Mouse (Mus musculus) large intestine, adult 2 months (tissue): ENCODE data around the gene 1810046K07Rik. TPM values are rescaled to one million over a fixed set of nuclear protein-coding genes. Genes with fewer than 3 reads are reported as not detected.

Experiments used
- DNase-seq: peaks from one replicate; pipeline ENCODE4 v3.0.0-alpha.2; 2012; ENCODE audit warnings: low read depth, low spot score
- WGBS: fragments of 180-500 bp; shearing (Covaris S2); methylation state at CpG from one replicate; pipeline ENCODE4 v1.1.7; 2018; 5-methylcytosine and 5-hydroxymethylcytosine counted together
- polyA plus RNA-seq: library from polyadenylated mRNA; depleted of rRNA; stranded (reverse); fragments of >200 nt; gene quantifications from 2 replicates; pipeline ENCODE4 v1.2.3, GENCODE M21; 2012; rRNA removed

1810046K07Rik gene
- 3.7 and 15.2 TPM in 2 replicates for polyA plus RNA-seq

DNA sequence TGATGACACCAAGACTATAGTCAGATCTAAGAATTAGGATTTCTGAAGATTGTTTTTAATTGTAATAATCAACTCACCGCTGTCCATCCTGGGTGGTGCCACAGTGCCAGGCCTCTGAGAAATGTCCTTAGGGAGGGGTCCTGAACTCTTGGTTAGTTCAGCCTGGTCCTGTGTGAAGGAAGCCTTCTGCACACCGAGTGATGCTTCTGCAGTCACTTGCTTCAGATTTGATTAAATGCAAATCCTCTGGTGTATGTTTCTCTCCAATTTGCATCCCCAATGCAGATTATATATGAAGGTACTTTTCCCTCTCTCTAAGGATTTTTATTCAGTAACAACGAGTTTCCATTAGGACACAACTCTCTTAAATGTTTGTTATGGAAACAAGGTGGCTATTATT is at the start of gene 1810046K07Rik:
Gene 1810046K07Rik (minus strand): TSS at position 187 of the 400 bp plus-strand sequence.
- 85% methylated on average over 3 of the region's 3 CpGs for WGBS
- no peak for DNase-seq

DNA sequence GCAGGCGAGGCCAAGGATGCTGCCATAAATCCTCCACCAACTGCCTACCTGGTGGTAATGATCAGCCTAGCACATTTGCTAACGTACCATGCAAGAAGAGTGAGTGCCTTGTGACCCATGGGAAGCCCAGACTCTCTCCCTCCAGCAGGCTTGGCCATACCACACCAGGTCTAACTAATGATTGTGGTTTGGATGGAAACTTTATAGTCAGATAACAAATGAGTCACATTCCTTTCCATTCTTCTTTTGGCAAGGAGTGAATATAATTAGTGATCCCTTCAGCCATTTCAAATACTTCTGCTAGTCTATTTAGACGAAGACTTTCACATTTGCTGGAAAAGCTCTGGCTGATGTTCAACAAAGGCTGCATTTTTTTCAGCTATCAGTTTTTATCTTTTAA is 40.8 kb upstream of the 1810046K07Rik start:
- 48% methylated on average over 3 of the region's 3 CpGs for whole genome bisulfite sequencing
- DNase-seq: no peak

DNA sequence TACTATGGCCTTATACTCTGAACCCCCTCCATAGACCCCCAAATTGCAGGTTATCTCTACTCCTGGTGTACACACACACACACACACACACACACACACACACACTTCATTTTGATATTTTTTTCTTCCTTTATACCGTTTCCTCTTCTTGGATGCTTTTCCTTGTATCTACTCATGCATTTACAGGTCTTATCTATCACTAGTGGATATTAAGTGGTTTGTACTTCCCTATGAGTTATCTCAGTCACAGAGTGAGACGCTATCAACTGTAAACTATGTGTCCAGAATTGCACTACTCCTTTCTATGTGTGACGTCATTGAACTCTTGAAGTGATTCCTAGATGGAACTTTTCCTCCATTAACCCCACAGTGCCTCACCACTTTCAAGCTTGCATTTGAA is 38.4 kb upstream of the 1810046K07Rik start:
- 71% methylated on average over 3 of the region's 3 CpGs for WGBS
- no peak for DNase-seq

DNA sequence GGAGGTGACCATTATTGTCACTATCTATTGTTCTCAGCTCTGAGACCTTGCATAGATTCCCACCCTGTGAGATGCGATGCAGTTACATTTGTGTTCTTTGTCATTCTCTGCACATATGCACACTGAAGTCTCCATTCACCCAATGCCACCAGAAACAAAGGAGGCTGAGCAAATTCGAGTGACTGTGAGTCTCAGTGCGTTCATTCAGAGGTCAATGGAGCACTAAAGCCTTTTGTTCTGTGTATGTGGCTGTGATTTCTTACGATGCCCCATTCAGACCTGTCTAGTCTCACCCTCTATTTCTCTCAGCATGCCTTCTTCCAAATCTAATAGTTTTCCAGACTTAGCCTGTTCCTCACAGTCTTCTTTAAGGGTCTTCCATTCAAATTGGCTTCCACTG is 35.3 kb upstream of the 1810046K07Rik start:
- 77% methylated on average over 4 of the region's 4 CpGs for WGBS

DNA sequence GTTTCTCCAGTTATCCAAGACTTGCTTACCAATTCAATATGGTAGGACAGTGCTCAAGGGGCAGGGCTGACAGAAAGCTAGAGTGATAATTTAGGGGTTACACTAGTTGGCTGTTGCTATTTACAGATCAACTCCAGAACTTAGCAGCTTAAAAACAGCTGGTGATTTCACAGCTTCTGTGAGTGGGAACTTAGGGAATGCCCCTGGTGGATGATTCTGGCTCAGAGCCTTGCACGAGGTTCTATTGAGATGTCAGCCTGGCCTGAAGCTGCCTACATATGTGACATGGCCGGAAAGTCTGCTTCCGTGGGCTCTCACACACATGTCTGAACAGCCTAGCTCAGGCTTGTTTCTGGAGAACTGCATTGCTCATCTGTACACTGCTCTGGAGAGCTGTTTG is 24.8 kb upstream of the 1810046K07Rik start:
- 73% methylated on average over 3 of the region's 3 CpGs for WGBS
- DNase-seq: no peak

More for the DNA sequence above, 35.3 kb upstream of the 1810046K07Rik start:
- DNase-seq: no peak

DNA sequence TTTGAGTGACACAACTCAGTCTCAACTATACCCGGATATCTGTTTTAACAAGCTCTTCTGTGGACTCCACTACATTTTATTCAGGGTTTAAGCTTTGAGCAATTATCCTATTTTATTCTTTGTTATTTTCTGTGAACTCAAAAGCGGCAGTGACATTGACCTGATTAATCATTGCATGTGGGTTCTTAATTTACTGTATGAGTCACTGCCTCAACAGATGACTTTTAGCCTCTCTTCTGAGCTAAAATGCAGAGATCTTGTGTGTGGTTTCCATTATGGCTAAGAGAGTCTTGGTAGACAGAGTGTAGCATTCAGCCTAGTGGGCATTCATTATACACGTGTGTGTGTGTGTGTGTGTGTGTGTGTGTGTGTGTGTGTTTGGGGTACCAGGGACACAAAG is 24.2 kb upstream of the 1810046K07Rik start:
- DNase-seq: no peak
- 85% methylated on average over 3 of the region's 3 CpGs for WGBS

DNA sequence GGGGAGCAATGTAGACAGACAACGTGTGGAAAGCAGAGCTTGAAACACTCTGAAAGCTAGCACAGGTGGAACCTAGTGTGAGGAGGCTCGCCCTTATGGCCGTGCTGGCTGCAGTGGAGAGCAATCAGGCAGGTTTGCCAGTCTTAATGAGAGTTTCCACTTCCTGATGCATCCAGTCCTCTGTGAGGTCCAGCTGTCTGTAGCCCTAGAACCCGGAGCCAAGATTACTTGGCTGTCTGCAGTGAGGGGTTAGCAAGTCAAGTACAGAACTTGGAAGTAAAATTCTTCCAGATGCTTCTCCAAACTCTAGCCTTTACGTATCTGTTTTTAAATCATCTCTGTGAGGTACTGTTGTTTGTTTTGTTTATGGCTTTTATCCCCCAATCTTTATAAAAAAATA is 20.7 kb upstream of the 1810046K07Rik start:
- WGBS: 39% methylated on average over 5 of the region's 5 CpGs

DNA sequence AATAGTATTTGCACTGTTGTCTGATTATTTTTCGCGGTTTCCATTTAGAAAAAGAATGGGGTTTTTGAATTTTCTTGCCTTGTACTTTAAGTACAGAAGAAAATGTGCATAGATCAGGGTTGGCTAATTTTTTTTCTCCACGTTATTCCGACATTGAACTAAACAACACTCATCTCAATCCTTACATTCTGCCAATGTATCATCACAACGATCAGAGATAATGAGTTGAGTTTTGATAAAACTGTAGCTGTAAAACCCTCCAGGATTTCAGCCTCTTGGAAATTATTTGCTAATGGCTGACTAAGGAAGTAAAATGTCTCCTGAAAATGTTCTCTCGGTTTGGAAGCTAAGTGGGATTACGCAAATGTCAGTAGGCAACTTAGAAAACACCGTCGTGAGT is 17.1 kb upstream of the 1810046K07Rik start:
- WGBS: 86% methylated on average over 9 of the region's 9 CpGs
- DNase-seq: no peak

More for the DNA sequence above, 20.7 kb upstream of the 1810046K07Rik start:
- no peak for DNase-seq

DNA sequence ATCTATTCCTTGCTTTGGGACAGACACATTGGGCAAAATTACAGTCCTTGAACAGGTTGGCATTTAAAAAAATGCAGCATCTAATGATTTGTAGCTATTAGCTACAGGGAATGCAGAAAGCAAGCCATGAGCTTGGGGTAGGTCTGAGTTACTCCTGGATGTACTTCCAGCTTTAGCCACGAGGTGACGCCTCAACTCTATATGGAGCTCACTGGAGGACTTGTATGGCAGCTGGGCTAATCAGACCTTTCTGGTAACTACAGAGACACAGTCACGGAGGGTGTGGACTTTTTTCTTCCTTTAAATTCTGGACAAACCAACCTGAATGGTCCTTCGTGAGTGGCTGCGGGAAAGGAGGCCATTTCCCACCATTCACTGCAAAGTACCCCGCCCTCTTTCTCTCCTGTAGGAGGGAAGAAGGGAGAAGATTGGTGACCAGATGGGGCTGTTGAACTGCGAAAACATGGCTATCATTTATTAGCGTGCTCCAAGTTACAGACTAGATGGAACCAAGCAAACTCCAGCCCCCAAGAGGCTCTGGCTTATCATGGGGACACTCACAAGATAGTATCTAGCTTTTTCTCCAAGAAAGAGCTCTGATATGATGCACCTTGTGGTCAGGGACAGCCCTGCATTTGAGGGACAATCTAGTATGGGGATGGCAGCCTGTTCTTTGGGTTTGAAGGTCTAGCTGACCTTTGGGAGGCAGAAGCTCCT is 6.7 kb upstream of the 1810046K07Rik start:
- DNase-seq: peak; percentile 62
- WGBS: 16% methylated on average over 8 of the region's 8 CpGs

DNA sequence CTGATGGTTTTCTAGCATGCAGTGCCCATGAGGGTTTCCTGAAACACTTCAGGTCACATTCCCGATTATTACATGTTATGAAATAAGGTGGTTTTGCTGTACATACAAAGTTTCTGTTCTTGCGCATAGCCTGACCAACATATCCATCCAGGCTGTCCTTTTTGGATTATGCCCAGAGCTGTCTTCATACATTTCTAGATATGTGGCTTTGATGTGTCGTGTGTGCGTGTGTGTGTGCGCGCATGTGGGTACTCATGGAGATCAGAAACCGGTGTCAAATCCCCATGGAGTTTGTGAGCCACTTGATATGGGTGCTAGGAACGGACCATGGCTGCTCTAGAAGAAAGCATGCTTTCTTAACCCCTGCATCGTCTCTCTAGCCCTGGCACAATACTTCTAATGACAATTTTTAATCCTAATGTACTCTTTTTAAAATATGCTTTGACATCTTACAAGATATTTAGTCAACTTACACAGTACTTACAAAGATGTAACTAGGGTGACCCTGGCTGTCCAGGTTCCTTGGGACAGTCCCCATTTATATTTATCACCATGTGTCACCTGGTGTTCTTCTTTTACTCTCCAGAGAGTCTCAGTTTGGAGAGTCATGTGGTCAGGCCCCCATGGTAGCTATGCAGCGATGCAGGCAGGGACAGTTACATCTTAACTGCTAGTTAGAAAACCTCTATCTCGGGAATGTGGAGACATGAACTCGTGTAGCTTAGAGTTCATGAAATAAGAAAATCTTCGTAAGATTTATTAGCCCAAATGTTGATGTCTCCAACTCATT is 2.9 kb upstream of the 1810046K07Rik start:
- DNase-seq: no peak
- WGBS: 90% methylated on average over 13 of the region's 13 CpGs

DNA sequence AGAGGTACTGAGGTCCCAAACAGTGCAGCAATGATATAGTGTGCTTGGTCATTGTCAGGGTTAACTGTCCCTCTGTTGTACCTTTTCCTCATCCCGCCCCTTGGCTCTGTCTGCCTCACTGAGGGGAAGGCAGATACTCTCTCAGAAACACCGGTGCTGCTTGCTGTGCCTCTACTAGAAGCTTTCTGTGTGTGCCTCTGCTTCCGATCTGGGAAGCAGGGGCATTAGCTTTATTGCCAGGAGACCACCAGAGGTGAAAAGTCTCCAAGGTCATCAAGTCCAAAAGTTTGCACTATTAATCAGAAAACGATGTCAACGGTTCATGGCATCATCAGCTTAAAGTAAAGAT is 1.2 kb downstream of the 1810046K07Rik start:
- 87% methylated on average over 5 of the region's 5 CpGs for WGBS
- no peak for DNase-seq

DNA sequence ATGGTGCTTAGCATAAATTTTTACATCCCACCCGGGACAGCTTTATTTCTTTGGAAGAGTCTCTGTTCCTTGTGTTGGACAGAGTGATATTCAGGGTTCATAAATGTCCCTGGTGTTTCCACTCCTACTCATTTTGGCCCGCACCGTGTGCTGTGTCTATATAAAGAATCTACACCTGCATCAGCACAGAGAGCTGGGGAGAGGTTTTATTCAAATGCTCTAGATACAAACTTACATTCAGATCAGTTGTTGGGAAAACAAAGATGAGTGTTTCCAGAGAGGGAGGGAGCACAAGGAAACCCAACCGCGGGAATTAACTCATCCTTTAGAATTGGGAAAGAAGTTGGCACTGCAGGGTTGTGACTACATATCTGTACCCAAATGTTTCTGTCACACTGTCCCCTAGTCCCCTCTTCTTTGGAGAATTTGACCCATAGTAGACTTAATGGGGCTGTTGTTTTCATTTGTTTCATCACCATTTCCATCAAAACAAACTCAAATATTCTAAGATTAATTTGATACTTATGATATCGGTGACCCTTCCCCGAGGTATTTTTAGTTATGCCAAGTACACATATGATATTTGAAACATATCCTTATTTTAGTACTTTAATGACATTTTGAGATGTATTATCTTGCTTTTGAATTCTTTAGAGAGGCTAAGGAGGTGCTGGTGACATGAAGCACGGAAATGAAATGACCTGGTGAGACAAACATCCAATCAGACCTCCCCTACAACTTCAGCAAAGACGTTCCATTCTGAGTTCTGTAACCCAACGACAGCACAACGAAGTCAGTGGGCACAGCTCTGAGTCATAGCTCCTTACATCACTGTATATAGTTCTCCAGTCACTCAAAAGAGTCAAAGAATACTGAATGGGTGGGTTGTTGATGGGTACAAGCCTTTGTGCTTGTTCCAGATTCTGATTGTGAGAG is 1.8 kb downstream of the 1810046K07Rik start:
- no peak for DNase-seq
- WGBS: 82% methylated on average over 11 of the region's 11 CpGs

DNA sequence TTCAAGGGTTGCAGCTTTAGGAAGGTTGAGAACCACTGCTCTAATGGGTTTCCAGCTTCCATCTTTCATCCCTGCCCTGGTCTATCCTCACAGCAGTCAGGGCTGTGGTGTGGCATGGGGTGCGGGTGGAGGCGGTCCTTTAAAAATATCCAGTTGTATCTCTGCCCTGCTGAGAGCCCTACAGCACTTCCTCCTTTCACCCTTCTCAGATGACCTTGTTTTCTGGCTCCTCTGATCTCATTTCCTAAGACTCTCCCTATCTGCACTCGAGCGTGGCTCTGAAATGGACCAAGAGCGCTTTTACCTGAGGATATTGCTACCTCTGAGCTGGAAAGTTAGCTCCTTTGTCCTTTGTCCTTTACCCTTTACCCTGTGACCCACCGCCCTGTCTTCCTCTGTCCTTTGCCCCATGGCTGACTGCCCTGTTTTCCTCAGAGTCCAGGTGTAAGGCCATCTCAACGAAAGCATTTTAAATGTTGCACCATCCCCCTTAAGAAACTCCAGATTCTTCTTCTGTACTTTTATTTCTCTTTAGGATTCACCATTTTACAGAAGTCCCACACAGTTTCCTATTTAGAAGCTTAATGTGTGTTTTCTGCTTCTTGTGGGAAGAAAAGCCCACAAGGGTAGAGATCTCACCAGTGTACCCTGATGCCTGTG is 4.2 kb downstream of the 1810046K07Rik start:
- DNase-seq: no peak
- 84% methylated on average over 7 of the region's 7 CpGs for WGBS

DNA sequence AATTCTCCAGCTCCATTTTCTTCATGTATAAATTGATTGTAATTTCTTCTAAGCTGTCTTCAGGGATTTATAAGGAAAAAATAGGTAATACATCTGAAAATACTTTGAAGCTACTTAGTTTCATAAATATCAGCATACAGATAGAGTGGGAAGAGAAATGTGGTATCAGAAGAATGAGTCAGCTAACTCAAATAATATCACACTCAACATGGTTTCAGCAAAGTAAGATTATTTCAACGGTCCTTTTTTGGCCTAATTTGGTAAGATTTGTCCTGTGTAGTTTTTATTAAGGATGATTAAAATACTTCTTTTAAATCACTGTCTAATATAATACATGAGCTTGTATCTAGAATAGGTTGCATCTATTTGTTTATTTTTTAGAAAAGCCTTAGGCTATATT is 8.6 kb downstream of the 1810046K07Rik start:
- WGBS: 82% methylated on average over 1 of the region's 1 CpGs
- DNase-seq: no peak

DNA sequence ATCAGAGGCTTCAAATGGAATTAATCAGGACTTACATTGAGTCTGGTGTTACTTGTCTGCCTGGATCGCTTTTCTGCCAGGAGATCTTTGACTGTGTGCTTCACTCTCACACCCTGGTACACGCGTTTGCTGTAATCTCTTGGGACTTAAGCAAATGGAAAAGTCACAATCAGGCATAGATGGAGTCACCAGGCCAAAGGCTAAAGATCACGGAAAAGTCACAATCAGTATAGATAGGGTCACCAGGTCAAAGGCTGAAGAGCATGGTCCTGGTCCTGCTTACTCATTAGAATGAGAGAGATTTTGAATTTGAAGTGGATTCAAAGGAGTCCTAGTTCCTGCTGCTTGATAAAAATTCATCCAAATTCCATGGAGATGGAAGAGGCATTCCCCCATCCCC is 10.5 kb downstream of the 1810046K07Rik start:
- DNase-seq: no peak
- WGBS: 91% methylated on average over 4 of the region's 4 CpGs

DNA sequence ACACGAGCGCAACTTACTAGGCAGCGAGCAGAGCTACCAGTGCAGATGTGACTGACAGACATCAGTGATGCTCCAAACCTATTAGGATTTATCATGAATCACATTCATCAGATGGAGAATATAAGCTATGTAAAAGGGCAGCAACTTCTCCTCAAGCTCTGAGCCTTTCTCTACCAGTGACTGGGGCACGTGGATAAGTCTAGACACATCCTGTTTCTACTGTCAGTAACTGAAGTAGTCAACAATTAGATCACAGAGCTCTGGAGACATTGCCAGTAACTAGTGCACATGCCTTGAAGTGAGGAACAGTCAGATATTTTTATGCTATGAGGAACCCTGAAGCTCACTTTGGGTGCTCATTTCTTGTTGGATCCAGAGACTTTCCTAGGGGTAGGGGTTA is 11.4 kb downstream of the 1810046K07Rik start:
- DNase-seq: no peak
- 91% methylated on average over 4 of the region's 4 CpGs for WGBS

DNA sequence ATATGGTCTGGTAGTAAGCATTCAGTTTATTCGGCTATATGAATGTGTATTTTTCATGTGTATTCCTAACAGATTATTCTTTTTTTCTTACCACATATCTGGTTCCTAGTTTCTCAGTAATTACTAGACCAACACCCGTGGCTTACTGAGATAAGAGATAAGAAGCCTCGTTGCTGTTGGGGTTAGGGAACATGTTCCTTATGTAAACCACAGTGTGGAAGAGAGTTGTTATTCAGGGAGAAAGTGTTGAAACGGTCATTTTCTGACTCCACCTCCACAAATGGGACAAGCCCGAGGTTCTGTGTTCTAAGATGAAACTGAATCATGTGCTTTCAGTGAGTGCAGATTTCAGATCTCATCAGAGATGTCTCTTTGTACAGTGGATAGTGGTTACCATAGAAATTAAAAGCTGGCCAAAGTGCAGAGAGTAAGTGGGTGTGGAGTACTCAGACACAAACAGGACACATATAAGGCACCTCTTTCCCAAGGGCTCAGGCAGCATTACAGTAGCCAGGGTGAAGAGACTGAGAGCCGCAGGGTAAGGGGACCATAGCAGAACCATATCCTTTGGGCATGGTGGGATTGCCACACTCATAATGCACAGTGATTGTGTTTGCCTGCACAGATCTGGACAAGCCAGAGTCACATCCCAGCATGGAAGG is 13.2 kb downstream of the 1810046K07Rik start:
- DNase-seq: no peak
- WGBS: 24% methylated on average over 6 of the region's 6 CpGs

DNA sequence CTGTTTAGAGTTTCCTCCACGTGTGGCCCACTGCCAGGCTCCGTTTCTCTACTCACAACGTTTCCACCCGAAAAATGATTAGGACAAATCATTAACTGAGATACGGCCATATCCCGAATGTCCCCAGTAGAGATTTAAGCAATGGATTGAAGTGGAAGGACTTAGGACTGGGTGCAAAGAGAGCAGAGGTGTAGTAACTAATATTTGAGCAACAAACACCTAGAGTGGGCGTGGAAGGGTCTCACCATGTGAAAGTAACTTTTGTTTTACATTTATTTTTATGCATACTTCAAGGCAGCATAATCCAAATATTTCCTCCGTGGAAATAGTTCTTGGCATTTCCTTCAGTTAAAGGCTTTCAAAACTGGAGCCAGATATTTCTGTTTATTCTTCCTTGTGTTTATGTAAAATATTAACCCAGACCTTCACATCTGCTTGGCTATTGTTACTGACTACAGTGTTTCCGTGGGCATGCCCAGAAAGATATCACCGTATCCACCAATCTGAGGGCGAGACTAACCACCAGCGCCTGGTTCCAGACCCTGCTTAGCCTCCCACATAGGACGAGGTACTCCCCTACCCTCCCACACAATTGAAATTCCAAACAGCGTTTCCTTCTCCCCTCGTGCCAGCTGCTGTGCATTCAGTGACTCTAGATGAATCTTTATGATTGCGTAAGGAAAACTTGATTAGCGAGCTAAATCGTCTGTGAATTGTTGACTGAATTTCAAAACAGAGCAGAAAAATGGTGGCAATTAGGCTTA is 16.0 kb downstream of the 1810046K07Rik start:
- peak; percentile 57 for DNase-seq
- WGBS: 17% methylated on average over 18 of the region's 18 CpGs
